Mouse (Mus musculus): ENCODE data around the gene Prss27.

The Prss27 gene

DNA sequence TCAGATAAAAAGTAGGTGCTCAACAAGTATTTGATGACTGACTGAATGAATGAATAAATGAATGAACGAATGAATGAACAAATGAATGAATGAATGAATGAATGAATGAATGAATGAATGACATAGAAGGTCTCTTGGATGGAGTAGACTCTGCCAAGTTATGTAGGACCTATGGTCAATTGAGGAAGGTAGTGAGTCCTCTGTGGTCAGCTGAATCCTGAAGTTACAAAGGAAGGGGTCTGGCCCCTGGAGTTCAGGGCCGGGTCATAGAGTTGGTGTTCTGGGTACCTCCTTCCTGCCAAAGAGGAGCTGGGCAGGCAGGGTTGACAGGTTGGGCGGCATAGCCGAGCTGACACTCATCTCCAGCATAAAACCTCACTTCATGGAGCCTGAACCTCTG, at the start of gene Prss27:
Prss27 (plus strand) TSS at position 301 of the 400 bp plus-strand sequence.
- in situ Hi-C loops (cut with MboI, MseI), result no loop called here

DNA sequence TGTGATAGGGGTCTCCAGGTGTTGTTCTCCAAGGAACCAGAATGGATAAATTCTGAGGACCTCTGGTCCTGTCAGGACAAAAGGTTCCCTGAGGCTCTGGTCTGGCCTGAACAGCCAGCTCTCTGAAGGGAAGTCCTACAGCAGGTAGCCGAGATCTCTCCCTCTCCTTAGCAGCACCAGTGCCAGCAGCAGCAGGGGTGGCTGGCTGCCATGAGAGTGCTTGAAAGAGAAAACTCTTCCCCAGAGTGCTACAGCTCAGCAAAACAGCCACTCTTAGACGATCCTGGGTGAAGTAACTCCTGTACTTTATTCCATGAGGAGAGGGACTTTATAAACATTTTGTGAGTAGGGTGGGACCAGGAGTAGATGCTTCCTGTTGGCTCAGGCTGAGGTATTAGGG, 48.1 kb upstream of the Prss27 start:
- in situ Hi-C loops (cut with MboI, MseI), result no loop called here

DNA sequence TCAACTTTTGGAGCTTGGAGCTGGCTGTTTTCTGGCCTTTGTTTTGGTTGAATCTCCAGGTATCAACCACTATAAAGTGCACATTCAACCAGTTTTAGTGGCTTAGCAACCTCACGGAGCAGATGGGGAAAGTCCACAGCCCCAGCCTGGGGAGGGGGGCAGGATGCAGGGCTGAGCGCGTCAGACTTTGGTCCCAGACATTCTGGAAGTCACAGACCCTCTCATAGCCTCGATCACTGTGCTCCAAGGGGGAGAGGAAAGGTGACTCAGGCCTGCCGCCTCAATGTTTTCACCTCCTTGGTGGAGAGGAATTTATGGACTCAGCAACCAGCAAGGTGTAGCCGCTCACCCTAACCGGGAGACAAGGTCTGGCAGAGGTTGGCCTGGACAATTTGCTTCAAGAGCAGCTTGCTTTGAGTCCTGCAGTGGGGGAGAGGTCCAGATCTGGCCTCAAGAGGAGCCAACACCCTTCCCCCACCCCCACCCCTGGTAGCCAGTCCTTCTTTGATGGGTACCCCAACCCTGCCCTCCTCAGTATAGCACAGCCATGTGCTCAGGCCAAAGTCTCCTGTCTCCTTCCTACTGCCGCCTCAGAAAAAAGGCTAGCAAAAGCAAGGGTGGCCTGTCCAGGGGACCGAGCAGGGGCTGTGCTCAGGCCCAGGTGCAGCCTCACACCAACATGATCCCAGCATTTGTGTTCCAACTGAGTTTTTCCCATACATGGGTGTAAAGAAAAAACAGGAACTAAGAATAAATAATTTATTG, 45.0 kb upstream of the Prss27 start:
- in situ Hi-C loops (cut with MboI, MseI), result no loop called here

DNA sequence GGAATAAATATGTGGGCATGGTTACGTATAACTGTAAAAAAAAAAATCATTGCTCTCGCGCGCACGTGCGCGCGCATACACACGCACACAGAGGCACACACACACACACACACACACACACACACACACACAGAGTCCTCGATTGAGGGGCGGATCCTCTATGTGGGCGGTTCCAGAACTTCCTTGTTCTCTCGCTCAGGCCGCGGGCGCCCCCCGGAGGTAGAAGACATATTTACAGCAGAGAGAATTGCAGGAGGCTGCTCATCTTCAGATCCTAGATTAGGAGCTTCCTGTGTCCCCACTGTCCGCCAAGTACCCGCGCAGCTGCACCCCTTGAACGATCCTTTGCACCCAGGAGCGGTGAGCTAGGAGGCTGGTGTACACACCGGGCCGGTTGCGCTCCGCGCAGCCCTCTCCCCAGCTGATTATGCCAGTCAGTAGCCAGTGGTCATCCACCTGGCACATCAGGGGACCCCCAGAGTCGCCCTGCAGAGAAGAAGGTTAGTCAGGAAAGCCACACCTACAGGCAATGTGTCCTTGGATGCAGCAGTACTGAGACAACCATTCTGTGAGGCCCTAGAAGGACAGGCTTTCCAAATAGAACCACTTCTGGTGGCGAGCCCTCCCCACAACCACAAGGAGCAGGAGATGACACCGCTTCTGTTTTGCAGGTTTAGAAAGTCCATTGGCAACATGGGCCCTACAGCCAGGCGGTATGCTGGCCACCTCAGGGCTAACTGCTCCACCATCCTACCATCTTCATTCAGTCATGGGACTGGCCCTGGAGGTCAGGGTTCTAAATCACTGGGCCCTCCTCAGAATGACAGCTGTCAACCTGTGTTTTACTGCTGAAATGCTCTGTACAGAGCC, 44.1 kb upstream of the Prss27 start:
- in situ Hi-C loops (cut with MboI, MseI), result no loop called here

DNA sequence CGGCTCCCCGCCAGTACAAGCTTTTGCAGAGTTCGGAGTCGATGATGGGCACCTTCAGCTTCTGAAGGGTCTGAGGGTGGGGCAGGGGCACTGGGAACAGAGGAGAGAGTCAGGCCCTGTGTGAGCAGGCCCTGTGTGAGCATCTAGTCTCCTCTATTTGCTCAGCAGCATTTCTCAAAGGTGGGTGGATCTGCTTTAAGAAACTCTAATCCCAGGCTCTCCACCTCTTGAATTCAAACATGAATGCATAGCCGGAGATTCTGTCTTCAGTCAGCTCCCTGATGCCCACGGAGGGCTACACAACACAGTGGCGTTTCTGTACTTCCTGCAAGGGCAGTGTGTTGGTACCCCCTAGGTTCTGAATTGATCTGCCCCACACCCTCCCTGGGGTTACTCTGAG, 43.3 kb upstream of the Prss27 start:
- in situ Hi-C loops (cut with MboI, MseI), result loop anchor here in 1 of 2 experiments (5.0 kb wide), 1 partner anchor 32 kb away; no protein-coding TSS in a partner anchor

DNA sequence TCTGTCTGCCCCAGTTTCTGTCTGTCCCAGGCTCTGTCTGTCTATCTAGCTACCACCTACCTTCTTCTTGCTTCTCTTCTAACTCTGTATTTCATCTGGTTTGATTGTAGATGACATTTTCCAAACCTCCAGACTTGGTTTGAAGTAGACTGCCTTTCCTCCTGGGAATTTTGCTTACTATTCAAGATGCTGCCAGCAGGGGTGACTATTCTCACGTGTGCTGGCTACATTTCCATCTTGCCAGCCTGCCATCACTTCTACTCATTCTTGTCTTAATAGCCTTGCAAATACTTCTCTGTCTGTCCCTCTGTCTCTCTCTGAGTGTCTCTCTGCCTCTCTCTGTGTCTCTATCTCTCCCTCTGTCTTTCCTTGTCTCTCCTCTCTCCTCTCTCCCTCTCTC, 42.5 kb upstream of the Prss27 start:
- in situ Hi-C loops (cut with MboI, MseI), result loop anchor here in 1 of 2 experiments (5.0 kb wide), 1 partner anchor 33 kb away; no protein-coding TSS in a partner anchor

DNA sequence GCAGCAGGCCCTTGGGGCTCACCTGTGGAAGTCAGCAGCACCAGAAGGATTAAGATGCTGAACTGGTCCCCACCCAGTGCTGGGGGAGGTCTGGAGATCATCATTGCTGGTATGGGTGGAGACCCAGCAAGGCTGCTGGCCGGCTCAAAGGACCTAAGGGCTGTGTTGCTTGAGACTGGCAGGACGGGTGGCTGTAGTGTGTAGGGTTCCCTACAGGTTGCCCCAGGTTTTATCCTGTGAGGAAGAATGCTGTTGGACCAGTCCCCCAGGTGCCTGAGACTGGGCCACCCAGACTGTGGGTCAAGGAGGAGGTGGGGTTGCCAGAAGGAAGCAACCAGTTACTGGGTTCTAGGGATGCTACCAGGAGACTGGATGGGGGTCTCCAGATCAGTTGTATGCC, 40.0 kb upstream of the Prss27 start, which contains the start of gene Prss22:
Prss22 (minus strand) TSS at position 200 of the 400 bp plus-strand sequence.
- in situ Hi-C loops (cut with MboI, MseI), result loop anchor here in 1 of 2 experiments (5.0 kb wide), 1 partner anchor 36 kb away; no protein-coding TSS in a partner anchor

DNA sequence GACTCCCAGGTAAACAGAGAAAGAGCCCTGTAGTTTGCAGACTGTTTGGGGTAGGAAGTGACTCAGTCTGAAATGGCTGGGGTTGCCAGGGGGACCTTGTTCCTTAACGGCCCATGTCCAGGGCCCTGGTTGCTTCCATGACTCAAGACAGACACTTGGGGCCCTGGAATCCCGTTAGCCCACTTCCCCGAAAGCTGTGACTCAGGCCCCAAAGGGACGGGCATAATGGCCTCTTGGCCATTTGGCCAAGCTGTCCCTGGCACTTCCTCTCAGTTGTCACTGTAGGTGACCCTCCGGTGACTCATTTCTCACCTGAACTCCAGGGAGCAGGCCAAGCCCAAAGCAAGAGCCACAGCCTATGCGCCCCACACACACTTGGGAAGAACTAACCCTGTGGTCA, 39.6 kb upstream of the Prss27 start:
- in situ Hi-C loops (cut with MboI, MseI), result loop anchor here in 1 of 2 experiments (5.0 kb wide), 1 partner anchor 36 kb away; no protein-coding TSS in a partner anchor

DNA sequence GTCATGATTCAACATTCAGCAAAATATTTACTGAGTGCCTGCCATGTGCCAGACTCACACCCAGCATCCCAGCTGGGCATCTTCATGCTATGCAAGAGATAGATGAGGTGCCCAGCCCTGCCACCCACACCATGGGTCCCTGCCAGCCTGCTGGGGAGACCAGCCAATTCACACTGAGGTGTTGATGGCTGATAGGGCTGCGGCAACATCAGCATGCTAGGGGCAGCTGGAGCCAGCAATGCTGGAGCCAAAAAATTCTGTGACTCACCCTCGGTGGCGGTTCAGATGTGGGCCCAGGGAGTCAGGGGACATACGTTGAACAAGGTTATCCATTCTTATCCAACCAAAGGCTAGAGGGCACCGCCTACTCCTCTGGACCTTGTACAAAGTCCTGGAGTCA, 37.5 kb upstream of the Prss27 start:
- in situ Hi-C loops (cut with MboI, MseI), result no loop called here

DNA sequence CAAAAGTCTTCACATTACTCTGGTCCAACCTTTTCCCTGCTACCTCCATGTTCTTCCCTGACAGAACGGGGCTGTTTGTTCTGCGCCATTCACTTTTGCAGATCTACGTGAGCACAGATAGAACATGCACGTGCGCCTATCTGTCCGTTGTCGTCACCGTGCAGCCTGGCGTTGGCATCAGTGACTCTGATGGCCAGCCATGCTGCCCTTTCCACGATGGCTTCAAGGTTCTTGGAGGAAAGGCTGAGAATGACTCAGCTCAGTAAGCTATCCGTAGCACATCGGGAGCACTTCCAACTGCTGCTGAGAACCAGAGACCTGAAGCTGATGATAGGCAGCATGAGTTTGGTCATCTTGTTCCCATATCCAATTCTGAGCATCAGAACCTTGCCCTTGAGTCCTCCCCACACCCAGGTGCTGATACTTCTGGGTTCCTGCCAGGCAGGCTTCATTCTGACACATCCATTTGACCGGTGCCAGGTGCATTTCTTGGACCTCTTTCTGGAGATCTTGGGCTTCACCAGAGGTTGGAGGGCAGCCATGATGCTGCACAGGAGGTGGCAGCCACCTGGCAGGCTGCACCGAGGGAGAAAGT, 33.8 kb upstream of the Prss27 start:
- in situ Hi-C loops (cut with MboI, MseI), result no loop called here

DNA sequence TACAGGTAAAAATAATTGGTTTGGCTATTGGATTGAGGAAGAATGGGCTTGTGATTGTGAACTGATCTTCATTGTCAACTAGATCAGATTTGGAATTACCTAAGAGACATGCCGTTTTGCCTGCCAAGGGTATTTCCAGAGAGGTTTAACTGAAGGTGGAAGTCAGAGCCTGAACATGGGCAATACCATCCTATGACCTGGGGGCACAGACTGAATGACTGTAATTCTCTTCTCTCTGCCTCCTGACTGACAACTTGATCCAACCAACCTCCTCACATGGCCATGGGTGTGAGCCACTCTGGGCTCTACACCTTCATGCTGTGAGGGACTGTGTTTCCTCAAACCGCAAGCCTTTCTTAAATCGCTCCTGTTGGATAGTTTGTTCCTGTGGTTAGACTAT, 32.9 kb upstream of the Prss27 start:
- in situ Hi-C loops (cut with MboI, MseI), result no loop called here

DNA sequence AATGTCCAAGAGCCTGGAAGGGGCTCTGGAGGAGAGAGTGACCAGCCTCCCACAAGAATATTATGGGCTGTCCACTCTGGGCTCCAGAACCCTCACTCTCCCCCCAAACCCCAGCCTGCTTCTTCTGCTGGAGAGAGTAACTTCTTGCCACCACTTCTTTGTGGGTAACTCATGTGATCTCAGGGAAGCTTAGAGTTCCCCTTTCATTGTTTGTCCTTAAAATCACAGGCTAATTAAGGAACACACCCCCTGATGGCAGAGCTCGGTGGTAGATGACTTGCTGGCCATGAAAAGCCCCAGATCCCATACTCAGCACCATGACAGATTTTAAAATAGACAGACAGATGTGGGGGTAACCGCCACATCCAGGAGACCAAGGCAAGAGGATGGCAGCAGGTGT, 31.0 kb upstream of the Prss27 start:
- in situ Hi-C loops (cut with MboI, MseI), result no loop called here

DNA sequence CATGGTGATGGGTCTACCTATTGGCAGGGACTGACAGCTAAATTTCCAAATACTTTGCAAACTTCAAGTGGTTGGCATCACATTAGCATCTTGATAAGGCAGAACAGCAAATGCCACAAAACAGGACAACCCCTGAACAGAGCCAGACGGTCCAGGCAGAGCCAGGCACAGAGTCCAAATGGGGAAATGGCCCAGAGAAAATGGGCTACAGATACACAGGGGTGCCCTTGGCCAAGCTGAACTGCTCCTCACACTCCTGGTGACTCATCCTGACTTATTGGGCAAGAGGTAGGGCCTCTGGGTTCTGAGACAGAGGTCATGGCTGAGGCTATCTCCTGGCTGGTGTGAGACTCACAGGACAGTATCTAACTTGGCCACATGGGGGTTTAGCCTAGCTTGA, 30.6 kb upstream of the Prss27 start:
- in situ Hi-C loops (cut with MboI, MseI), result no loop called here

DNA sequence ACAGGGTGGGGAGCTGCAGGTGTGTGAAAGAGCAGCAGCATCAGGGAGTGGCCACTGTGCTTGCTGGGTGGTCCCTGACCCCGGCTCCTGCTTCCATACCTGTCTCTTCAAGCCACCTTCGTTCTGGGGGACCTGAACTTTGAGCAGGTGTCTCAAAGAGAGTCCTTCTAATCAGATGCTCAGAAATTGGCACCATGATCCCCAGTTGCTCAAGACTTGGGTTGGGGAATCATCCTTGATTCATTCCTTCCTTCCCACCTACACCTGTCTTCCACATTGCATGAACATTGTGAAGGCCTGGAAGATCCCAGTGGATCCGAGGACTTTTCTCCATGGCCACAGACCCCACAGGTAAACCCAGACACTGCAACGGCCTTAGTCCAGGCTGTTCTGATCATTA, 29.8 kb upstream of the Prss27 start:
- in situ Hi-C loops (cut with MboI, MseI), result no loop called here

DNA sequence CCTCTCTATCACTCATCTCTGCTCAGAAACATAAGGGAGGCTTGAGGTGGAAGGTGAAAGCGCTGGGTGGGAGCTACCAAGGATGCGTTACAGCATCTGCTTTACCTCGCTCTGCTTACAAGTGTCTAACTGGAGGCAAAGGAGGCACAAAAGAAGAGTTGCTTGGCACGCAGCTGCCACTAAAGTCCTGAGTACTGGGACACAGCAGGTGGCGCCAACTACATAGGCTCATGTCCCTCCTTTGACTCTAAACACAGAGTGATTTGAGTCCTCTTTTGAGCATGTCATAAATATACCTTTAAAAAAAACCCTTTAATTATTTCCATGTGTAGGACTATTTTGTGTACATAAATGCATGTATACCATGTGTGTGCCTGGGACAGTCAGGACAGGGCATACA, 28.3 kb upstream of the Prss27 start:
- in situ Hi-C loops (cut with MboI, MseI), result no loop called here

DNA sequence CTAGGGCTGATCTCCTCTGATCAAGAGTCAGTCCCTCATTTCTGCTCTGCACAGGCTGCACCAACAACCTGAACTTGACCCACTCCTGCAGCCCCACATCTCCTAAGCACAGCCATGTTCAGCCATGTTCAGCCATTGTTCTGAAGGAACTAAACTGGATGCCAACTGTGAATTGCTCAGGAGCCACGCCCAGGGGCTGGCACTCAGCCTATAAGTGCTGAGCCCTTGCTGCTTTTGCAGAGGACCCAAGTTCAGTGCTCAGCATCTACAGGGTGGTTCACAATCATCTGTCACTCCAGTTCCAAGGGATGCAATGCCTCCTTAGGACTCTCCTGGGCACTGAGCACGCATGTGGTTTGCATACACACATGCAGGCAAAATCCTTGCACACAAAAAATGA, 25.0 kb upstream of the Prss27 start:
- in situ Hi-C loops (cut with MboI, MseI), result no loop called here

DNA sequence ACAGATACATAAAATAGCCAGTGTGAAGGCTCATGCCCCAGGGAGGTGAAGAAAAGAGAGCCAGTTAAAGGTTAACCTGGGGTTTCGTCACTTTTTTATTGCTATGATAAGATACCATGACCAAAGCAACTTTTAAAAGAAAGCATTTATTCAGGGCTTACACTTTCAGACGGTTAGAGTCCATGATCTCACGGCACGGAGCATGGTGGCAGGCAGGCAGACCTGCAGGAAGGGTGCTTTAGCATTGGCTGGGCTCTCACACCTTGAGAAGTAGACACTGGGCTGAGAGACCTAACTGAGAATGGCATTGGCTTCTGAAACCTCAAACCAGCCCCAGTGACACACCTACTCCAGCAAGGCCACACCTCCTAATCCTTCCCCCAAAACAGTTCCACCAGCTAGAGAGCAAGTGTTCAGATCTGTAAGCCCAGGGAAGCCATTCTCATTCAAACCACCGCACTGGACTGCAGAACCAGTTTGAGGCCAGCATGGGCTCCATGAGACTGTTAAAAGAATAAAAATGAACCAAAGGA, 23.4 kb upstream of the Prss27 start:
- in situ Hi-C loops (cut with MboI, MseI), result no loop called here

DNA sequence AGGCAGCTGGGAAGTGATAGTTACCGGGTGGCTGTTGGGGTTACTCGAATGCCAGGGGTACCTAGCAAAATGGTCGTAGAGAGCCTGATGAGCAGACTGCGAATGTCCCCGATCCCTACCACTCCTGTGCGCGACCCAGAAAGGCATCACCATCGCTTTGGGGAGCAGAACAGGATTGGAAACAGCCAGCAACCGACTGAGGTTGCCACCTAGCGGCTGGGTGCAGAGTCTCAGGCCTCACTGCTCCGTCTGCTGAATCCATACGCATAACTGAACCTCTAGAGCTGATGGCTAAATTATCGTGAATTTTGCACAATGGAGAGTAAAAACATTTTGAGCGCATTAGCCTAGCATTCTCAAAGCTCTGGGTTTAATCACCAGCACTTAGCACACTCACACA, 22.2 kb upstream of the Prss27 start:
- in situ Hi-C loops (cut with MboI, MseI), result no loop called here

DNA sequence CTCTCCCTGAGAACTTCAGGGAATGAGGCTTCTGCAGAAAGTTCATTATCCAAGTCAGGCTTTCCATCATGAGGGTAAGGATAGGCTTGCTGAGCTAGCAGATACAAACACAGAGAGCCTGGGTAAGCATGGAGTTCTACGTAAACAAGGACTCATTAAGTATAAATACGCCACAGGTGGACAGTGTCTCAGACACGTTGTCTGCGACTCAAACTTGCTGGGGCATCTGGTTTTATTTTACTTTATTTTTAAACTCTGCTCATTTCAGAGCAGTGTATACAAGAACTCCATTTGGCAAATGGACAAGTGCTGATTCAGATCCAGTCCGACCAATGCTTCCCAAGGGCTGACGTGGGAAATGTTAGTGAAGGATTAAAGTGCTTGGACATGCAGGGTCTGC, 17.2 kb upstream of the Prss27 start:
- in situ Hi-C loops (cut with MboI, MseI), result no loop called here

DNA sequence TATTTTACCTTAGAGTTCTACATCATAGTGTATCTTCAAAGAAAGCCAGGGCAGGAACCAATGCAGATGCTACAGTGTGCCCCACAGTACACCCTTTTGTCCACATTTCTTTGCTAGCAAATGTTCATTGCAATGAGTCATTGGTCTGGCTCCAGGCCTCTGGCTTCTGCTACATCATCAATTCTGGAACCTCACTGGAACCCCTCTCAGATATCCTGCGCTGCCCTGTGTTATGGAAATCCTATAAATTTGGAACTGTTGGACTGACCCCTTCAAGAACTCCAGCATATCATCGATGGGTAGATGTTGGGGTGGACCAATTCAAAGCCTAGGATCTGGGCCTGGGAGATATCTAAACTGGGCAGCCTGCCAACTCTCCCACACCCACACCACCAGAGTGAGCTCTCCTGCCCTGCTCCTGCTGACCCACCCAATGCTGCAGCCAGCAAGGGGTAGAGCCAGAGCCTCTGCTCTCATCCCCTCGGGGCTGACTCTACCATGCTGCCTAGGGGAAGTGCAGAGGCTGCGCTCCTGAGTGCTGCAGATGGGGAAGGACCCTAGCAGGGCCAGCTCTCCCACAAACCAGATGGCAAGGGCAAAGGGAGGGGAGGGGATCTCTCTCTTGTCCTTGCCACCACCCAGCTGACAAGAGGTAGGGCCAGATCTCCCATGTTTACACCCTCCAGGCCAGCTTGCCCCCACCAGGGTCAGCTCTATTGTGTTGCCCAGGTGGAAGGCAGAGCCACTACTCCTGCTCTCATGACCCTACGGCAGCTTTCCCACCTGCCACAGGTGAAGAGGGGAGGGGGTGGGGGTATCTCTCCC, 16.4 kb upstream of the Prss27 start:
- in situ Hi-C loops (cut with MboI, MseI), result no loop called here

DNA sequence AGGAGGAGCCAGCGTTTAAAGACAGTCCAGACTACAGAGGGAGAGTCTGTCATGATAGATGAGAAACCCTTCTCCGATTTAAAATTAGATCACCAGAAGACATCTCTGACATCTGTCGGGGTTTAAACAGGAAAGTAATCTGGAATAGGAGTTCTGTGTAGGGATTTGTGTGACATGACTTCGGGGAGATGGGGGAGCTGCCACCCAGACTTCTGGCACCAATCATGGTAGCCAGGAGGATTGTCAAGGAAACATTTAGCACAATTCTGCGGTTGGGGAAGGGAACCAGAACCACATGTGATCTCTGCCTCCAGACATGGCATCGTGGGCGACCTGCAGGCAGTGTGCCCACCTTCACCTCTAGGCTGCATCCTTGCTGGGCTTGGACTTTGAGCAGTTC, 8.5 kb upstream of the Prss27 start:
- in situ Hi-C loops (cut with MboI, MseI), result no loop called here
